9 mouse cellular contexts compared by ENCODE assay signal in the genomic region with DNA sequence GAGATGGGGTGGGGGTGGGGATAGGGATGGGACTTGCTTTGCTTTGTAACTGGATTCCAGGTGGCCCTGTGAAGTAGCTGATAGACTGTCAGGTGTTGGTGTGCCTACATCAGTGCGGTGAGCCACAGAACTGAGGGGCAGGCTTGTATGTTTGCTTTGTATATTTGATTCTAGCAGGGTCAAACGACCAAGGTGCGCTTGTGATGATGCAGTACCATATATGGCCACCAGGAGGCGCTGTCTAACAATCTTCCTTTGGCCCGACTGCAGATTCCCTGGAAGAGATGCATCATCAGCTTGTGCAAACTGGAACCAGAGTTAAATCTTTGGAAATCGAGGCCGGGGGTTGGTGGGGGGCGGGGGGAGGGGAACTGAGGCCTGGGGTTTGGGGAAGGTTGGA.
DNase-seq lines count a peak whose midpoint lies in the region; ATAC-seq and TF ChIP-seq lines count a peak whose summit lies in the region.
"Had no signal": no experiment of that assay in that cellular context is flagged by ENCODE, and none has a peak within 500 bp of the region (broad histone marks: within the 10 kb centered on the region; RNA-seq: fewer than 3 reads in every experiment).

No protein-coding gene starts in this region.

- no peaks in the 10 kb centered on the region for H3K4me1 ChIP-seq in embryonic fibroblast, embryonic 13.5 days (ENCODE audit: control insufficient read depth, insufficient read depth, low read length)
- no peaks in the 10 kb centered on the region for H3K4me1 ChIP-seq in midbrain, embryonic 14.5 days (ENCODE audit: control insufficient read depth, insufficient read depth, low read length)
- peaks cover 11% of the 10 kb centered on the region for H3K4me1 ChIP-seq in thymus, adult 2 months (replicated peaks; ENCODE audit: control insufficient read depth, insufficient read depth, low read length)
- H3K4me1 ChIP-seq: stomach, embryonic 15.5 days had no signal

- no peaks in the 10 kb centered on the region for H3K36me3 ChIP-seq in midbrain, embryonic 14.5 days (ENCODE audit: control insufficient read depth, insufficient read depth, low read length)
- H3K36me3 ChIP-seq in thymus, adult 2 months (ENCODE audit: control insufficient read depth, insufficient read depth, low read length): no peaks in the 10 kb centered on the region
- H3K36me3 ChIP-seq: stomach, embryonic 15.5 days had no signal

- H3K27ac ChIP-seq in gastrocnemius, adult 2 months: no peak overlapping the region
- H3K27ac ChIP-seq in embryonic fibroblast, embryonic 13.5 days (ENCODE audit: insufficient read depth, low read length): no peak overlapping the region
- no peak overlapping the region for H3K27ac ChIP-seq in layer of hippocampus, adult 2 months
- no peak overlapping the region for H3K27ac ChIP-seq in midbrain, embryonic 14.5 days (replicated peaks; ENCODE audit: low read depth, low read length)
- H3K27ac ChIP-seq in thymus, adult 2 months (ENCODE audit: control insufficient read depth, insufficient read depth, low read length): no peak overlapping the region
- H3K27ac ChIP-seq: stomach, embryonic 15.5 days had no signal

- no peaks in the 10 kb centered on the region for H3K27me3 ChIP-seq in midbrain, embryonic 14.5 days (ENCODE audit: control insufficient read depth, insufficient read depth, low read length)
- H3K27me3 ChIP-seq in thymus, adult 2 months (ENCODE audit: control insufficient read depth, insufficient read depth, low read length): no peaks in the 10 kb centered on the region
- H3K27me3 ChIP-seq: stomach, embryonic 15.5 days had no signal

- H3K4me2 ChIP-seq in midbrain, embryonic 14.5 days (ENCODE audit: low read length): no peak overlapping the region
- H3K4me2 ChIP-seq: stomach, embryonic 15.5 days had no signal

- intact Hi-C loops in gastrocnemius, adult 2 months (cut with DNase I): loop anchor here (2.0 to 5.0 kb wide), 3 partner anchors 98 to 431 kb away; no protein-coding TSS in a partner anchor
- intact Hi-C loops in gastrocnemius, postnatal 14 days (cut with DNase I; ENCODE audit: low total_unique reads): loop anchor here (5.0 kb wide), 3 partner anchors 96 to 431 kb away; no protein-coding TSS in a partner anchor

- ATAC-seq in midbrain, embryonic 14.5 days (ENCODE audit: low FRiP score, low TSS enrichment): no peak

- TF ChIP-seq CTCF in gastrocnemius, adult 2 months (IDR thresholded peaks at IDR 0.05): peak; percentile 86
- TF ChIP-seq CTCF in embryonic fibroblast, embryonic 13.5 days (IDR thresholded peaks at IDR 0.05; ENCODE audit: borderline replicate concordance, insufficient read depth, low read length): peak; percentile 63; the same call in 1 of the 2 replicates
- TF ChIP-seq CTCF in layer of hippocampus, adult 2 months (conservative IDR thresholded peaks at IDR 0.05): peak; percentile 87
- peak; percentile 39; the same call in 1 of the 2 replicates for TF ChIP-seq CTCF in thymus, adult 2 months (IDR thresholded peaks at IDR 0.05; ENCODE audit: borderline replicate concordance, control insufficient read depth, extremely low read depth, insufficient read depth, low read length, poor library complexity)

- no peaks in the 10 kb centered on the region for H3K9me3 ChIP-seq in midbrain, embryonic 14.5 days (ENCODE audit: control insufficient read depth, low read length)
- H3K9me3 ChIP-seq: stomach, embryonic 15.5 days had no signal

- 3% methylated on average over 8 of the region's 8 CpGs for WGBS in midbrain, embryonic 14.5 days
- WGBS in thymus, adult 2 months: 8% methylated on average over 8 of the region's 8 CpGs

- no peak overlapping the region for H3K4me3 ChIP-seq in gastrocnemius, adult 2 months
- H3K4me3 ChIP-seq in embryonic fibroblast, embryonic 13.5 days (ENCODE audit: insufficient read depth, low read length): no peak overlapping the region
- no peak overlapping the region for H3K4me3 ChIP-seq in layer of hippocampus, adult 2 months
- H3K4me3 ChIP-seq in midbrain, embryonic 14.5 days (replicated peaks; ENCODE audit: low read depth, low read length): no peak overlapping the region
- no peak overlapping the region for H3K4me3 ChIP-seq in thymus, adult 2 months (ENCODE audit: control insufficient read depth, insufficient read depth, low read length)
- H3K4me3 ChIP-seq: stomach, embryonic 15.5 days had no signal

- TF ChIP-seq POLR2A in embryonic fibroblast, embryonic 13.5 days (IDR thresholded peaks at IDR 0.05; ENCODE audit: low read depth, low read length): no peak
- no peak for TF ChIP-seq POLR2A in thymus, adult 2 months (IDR thresholded peaks at IDR 0.05; ENCODE audit: control insufficient read depth, extremely low read depth, insufficient read depth, low read length, poor library complexity)

- DNase-seq in gastrocnemius, adult 2 months: peak; percentile 51
- DNase-seq in gastrocnemius, postnatal 14 days: no peak
- DNase-seq in B cell, adult 2 months: peak; percentile 63 to 68
- DNase-seq in adrenal gland, postnatal 4 days (ENCODE audit: low spot score in 2 of 2): peak; percentile 43 to 46
- DNase-seq in layer of hippocampus, adult 2 months (ENCODE audit: low spot score in 2 of 2): peak; percentile 66 to 83
- DNase-seq in midbrain, embryonic 14.5 days: peak; percentile 88
- peak; percentile 65 for DNase-seq in thymus, adult 2 months

- no peak overlapping the region for H3K9ac ChIP-seq in midbrain, embryonic 14.5 days (replicated peaks; ENCODE audit: low read length)
- H3K9ac ChIP-seq: stomach, embryonic 15.5 days had no signal
